Mouse (Mus musculus) E14TG2a.4 (cell line): ENCODE measurements around the gene Tceal9.

ENCODE experiments used
- CTCF ChIP-seq: conservative IDR thresholded peaks from 2 replicates; pipeline ENCODE4 v1.5.1; 2014; ENCODE audit warnings: low read length
- POU5F1 ChIP-seq: IDR thresholded peaks from 2 replicates; pipeline ENCODE4 v1.6.1; 2014; ENCODE audit warnings: low read length, borderline replicate concordance

DNA sequence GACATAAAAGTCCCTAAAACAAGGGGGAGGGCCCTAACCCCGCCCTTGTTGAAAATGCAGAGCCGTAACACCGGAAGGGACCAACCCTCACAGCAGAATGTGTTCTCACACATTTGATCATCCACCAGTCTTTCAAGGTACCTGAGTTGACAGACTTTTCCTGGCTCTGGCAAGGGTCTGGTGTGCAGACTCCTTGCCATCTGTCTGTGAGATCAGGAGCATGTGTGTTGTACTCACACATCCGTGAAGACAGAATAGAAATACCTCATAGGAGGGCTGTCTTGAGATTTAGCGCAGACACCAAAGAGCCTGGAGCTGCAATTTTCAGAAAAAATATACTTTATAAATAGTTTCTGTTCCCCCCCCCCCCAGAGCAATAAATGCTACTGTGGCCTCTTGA lies 34.5 kb downstream of the Tceal9 start:
- TF ChIP-seq CTCF (no peak), POU5F1 (no peak)
